In the genomic region with DNA sequence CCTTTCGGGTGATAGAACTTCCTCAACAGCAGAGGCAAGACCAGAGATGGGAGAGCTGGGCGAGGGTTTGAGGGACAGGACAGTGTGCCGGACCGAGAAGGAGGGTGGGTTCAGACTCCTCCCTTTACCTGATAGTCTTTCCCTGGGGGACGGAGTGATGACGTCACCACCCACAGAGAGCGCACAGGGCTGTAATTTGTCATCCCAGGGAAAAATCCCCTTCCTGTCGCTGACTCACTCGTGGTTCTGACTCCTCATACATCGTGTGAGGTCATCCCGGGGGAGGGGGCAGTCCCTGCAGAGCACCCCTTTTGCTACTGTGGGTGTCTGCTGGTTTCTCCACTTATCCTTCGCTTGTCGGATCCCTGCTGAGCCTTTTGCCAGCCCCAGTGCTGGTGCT, we compare ENCODE assay signal across 11 mouse cellular contexts.
DNase-seq lines count a peak whose midpoint lies in the region; ATAC-seq and TF ChIP-seq lines count a peak whose summit lies in the region.
"Had no signal": no experiment of that assay in that cellular context is flagged by ENCODE, and none has a peak within 500 bp of the region (broad histone marks: within the 10 kb centered on the region; RNA-seq: fewer than 3 reads in every experiment).

No protein-coding gene starts in this region.

- no peaks in the 10 kb centered on the region for H3K27me3 ChIP-seq in intestine, embryonic 14.5 days (replicated peaks; ENCODE audit: control insufficient read depth, insufficient read depth, low read length)
- H3K27me3 ChIP-seq in intestine, postnatal 0 days (replicated peaks; ENCODE audit: control insufficient read depth, insufficient read depth, low read length), result no peaks in the 10 kb centered on the region
- no peaks in the 10 kb centered on the region for H3K27me3 ChIP-seq in Patski
- H3K27me3 ChIP-seq in limb, embryonic 10.5 days (ENCODE audit: low read depth, poor library complexity, severe bottlenecking), result no peaks in the 10 kb centered on the region
- H3K27me3 ChIP-seq: hindbrain, embryonic 15.5 days had no signal

- H3K9ac ChIP-seq in intestine, embryonic 14.5 days (ENCODE audit: low read length), result no peak overlapping the region
- H3K9ac ChIP-seq in intestine, postnatal 0 days (ENCODE audit: low read depth, low read length), result no peak overlapping the region
- H3K9ac ChIP-seq: hindbrain, embryonic 15.5 days; liver, embryonic 14.5 days had no signal

- in situ Hi-C loops in Patski (cut with MboI; ENCODE audit: low pct_unique_long_range_greater_than_20kb), result no loop called here

- H3K36me3 ChIP-seq in intestine, embryonic 14.5 days (ENCODE audit: control insufficient read depth, insufficient read depth, low read length), result no peaks in the 10 kb centered on the region
- H3K36me3 ChIP-seq in intestine, postnatal 0 days (ENCODE audit: control insufficient read depth, insufficient read depth), result no peaks in the 10 kb centered on the region
- no peaks in the 10 kb centered on the region for H3K36me3 ChIP-seq in limb, embryonic 10.5 days
- H3K36me3 ChIP-seq: hindbrain, embryonic 15.5 days had no signal

- 46% methylated on average over 13 of the region's 13 CpGs for WGBS in intestine, embryonic 14.5 days
- 47% methylated on average over 13 of the region's 13 CpGs for WGBS in intestine, postnatal 0 days
- 60% methylated on average over 13 of the region's 13 CpGs for WGBS in limb, embryonic 10.5 days

- peaks cover 4% of the 10 kb centered on the region; the same call in 1 of the 2 replicates for H3K4me1 ChIP-seq in intestine, embryonic 14.5 days (replicated peaks; ENCODE audit: control insufficient read depth, insufficient read depth, low read length)
- H3K4me1 ChIP-seq in intestine, postnatal 0 days (replicated peaks; ENCODE audit: control insufficient read depth, insufficient read depth, low read length), result no peaks in the 10 kb centered on the region
- peaks cover 19% of the 10 kb centered on the region for H3K4me1 ChIP-seq in limb, embryonic 10.5 days
- H3K4me1 ChIP-seq: hindbrain, embryonic 15.5 days had no signal

- no peak for TF ChIP-seq CTCF in intestine, postnatal 0 days (IDR thresholded peaks at IDR 0.05; ENCODE audit: low read depth)
- no peak for TF ChIP-seq CTCF in Patski (IDR thresholded peaks at IDR 0.05)

- H3K4me2 ChIP-seq in intestine, embryonic 14.5 days (ENCODE audit: low read length), result no peak overlapping the region
- H3K4me2 ChIP-seq in intestine, postnatal 0 days (replicated peaks; ENCODE audit: low read depth), result no peak overlapping the region
- H3K4me2 ChIP-seq: hindbrain, embryonic 15.5 days had no signal

- no peak overlapping the region for H3K27ac ChIP-seq in intestine, embryonic 14.5 days (ENCODE audit: low read depth)
- H3K27ac ChIP-seq in intestine, postnatal 0 days (ENCODE audit: low read depth, low read length), result no peak overlapping the region
- H3K27ac ChIP-seq in limb, embryonic 10.5 days, result 0 out of 2 replicates have a peak overlapping the region, but pooled peaks have one; percentile 0
- H3K27ac ChIP-seq: hindbrain, embryonic 15.5 days; liver, embryonic 14.5 days had no signal

- CTCF ChIA-PET in Patski (lab: Charles Lee), result no interaction called here

- H3K4me3 ChIP-seq in intestine, embryonic 14.5 days (ENCODE audit: low read depth, low read length), result no peak overlapping the region
- no peak overlapping the region for H3K4me3 ChIP-seq in intestine, postnatal 0 days (ENCODE audit: low read depth, low read length)
- H3K4me3 ChIP-seq in limb, embryonic 10.5 days, result no peak overlapping the region
- H3K4me3 ChIP-seq: hindbrain, embryonic 15.5 days had no signal

- POLR2A ChIA-PET in Patski (lab: Charles Lee), result no interaction called here

- DNase-seq in intestine, embryonic 14.5 days (ENCODE audit: low spot score), result peak; percentile 58
- DNase-seq in CD4-positive helper T cell, adult 2 months (ENCODE audit: low read depth, low spot score), result peak; percentile 44
- DNase-seq in Patski (ENCODE audit: low read depth, low spot score), result peak; percentile 34
- no peak for DNase-seq in limb, embryonic 10.5 days (ENCODE audit: low spot score)
- DNase-seq in spleen, postnatal 10 days (ENCODE audit: low spot score in 2 of 2), result no peak
- no peak for DNase-seq in cerebellum, postnatal 14 days
- DNase-seq: cerebellum, adult 11 months; right cerebral cortex, adult 18-20 months had no signal

- H3K9me3 ChIP-seq in intestine, embryonic 14.5 days (ENCODE audit: control insufficient read depth, low read length), result no peaks in the 10 kb centered on the region
- no peaks in the 10 kb centered on the region for H3K9me3 ChIP-seq in intestine, postnatal 0 days (ENCODE audit: control insufficient read depth)
- no peaks in the 10 kb centered on the region for H3K9me3 ChIP-seq in limb, embryonic 10.5 days (replicated peaks)
- H3K9me3 ChIP-seq: hindbrain, embryonic 15.5 days had no signal

- ATAC-seq in intestine, embryonic 14.5 days (replicated peaks; ENCODE audit: low FRiP score, low TSS enrichment, low read depth), result 0 out of 2 replicates have a peak, but pooled peaks have one; percentile 59
- no peak for ATAC-seq in intestine, postnatal 0 days
- peak; percentile 31 for ATAC-seq in Patski

Comparison
In these comparisons a context has a peak if more than half of its experiments do, and no peak if none do; other contexts are left out.
1. DNase-seq: peak in intestine, embryonic 14.5 days (single experiment), CD4-positive helper T cell, adult 2 months (single experiment) and Patski (single experiment); none in limb, embryonic 10.5 days (single experiment), spleen, postnatal 10 days (0 of 2) and cerebellum, postnatal 14 days (0 of 2).